Mouse (Mus musculus): ENCODE data around the gene Kri1. TPM values are rescaled to one million over a fixed set of nuclear protein-coding genes. Genes with fewer than 3 reads are reported as not detected.

Kri1 gene
- 7.6 and 10.7 TPM in 2 replicates for polyA plus RNA-seq (2015; fragmentation: Nextera tagmentation; extraction: Ambion mirVana)

DNA sequence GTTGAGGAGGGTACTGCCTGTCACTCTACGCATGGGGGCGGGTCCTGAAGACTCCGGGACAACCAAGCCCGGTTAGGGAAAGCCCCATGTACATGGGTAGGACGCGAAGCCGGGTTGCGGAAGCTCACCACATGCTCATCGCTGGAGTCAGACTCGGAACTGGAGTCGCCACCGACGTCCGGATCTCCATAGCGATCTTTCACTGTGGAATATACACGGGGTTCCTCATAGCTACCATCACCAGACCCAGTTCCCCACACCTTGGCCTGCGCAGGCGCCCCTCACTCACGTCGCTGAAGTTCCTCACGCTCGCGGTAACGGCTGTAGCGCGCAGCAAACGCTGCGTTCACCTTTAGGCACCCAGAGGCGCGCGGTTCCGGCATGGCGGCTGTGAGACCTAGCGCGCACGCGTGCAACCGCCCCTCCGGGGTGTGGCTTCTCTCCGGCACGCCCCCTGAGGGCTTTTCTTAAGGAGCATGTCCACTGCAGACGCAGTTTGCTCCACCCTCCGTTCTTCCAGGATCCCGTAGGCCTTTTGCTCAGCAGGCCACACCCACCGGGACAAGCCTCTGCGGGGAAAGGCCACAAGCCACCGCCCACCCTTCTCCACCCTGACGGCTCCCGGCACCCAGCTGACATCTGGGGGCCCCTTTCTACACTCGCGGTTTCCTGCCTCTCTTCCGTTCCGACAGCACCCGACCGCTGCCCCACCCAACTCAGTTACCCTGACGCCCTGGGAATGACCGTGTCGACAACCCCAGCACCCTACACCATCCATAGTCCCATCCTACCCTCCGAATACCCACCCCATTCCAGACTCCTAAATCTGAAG is at the start of gene Kri1:
Gene Kri1 (minus strand): TSS at position 399 of the 832 bp plus-strand sequence.

GRCm38 (mm10) chr9:21320619-21321512 is 33.1 kb upstream of the Kri1 start, which contains the start of gene Slc44a2:
Slc44a2 (plus strand) TSS chr9:21320698.

GRCm38 (mm10) chr9:21312134-21312533 is 24.4 kb upstream of the Kri1 start, which contains the start of gene Ap1m2:
Ap1m2 (minus strand) TSS chr9:21312337.

DNA sequence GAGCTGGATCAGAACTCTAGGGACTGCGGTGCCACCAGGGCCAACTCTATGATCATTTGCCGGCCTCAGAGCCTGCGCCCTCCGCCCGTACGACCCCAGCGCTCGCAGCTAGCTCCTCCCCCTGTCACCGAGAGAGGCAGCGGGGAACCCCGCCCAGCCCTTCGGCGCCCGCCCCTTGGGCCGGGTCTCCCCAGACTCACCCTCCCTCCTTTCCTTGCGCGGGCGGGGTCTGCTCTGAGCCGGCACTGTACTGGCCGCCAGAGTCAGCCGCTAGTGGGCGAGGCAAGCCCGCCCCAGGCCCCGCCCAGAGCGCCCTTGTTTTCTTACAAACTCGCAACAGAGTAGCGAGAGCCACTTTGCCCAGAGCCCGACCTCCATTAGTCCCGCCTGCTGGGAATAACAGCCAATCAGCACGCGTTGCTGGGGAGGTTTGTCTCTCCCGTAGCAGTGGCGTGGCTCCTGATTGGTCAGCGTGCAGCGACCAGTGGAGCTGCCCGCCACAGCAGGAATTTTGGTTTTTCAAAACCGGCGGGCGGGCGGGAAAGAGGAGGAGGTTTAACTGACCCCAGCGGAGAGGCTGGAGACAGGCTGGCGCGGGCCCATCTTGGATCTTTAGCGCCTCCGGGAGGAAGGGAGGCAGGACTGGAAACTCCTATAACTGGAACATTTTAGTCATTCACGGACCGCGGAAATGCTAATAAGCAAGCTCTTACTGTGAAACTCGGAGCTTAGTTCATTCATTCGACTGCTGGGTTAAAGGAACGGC is 3.4 kb upstream of the Kri1 start, which contains the start of gene Cdkn2d:
Gene Cdkn2d (minus strand): TSS at position 386 of the 766 bp plus-strand sequence.

GRCm38 (mm10) chr9:21265000-21265561 is 22.7 kb downstream of the Kri1 start, which contains the start of gene Atg4d:
Atg4d (plus strand) TSS chr9:21265293.

GRCm38 (mm10) chr9:21248326-21248725 is 39.4 kb downstream of the Kri1 start, which contains the start of gene S1pr5:
S1pr5 (minus strand) TSS chr9:21248443.

DNA sequence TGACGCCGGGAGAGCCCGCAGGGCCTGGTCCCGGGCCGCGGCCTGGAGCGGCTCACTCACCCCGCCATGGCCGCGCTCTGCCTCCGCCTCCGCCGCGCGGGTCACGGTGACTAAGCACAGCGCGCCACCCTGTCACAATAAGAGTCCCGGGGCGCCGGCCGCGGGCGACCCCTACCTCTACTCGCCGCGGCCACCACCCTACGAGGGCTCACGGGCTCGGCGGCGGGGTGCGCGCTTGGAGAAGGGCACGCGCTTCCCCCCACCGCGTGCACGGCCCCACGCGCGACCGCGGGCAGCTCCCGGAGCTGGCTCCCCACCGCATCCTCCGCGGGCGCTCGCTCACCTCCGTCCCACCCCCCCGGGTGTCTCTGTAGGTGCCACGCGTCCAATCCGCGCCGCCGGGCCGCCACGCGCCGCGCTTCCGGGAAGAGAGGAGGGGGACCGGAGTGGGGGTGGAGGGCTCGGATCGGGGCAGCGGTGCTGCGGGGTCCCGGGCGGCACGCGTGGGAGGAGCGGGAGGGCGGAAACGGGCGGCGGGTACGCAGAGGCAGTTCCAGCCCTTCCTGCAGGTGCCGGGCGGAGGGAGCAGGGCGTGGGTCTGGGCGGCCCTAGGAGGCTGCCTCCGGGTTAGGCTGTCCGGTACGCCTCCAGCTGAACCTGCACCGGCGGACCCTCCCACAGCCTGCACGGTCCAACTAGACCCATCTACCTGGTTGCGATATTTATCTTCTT is 48.9 kb downstream of the Kri1 start, which contains the start of gene Keap1:
Gene Keap1 (minus strand): TSS at position 629 of the 732 bp plus-strand sequence.

Other genes with a start within 250 kb of the Kri1 start
- 0.48 TPM in 1 of 2 replicates, not detected in the other for gene Zglp1, start 220.9 kb downstream of the Kri1 start, polyA plus RNA-seq (2015; fragmentation: Nextera tagmentation; extraction: Ambion mirVana)
- gene Gm49373, start 214.9 kb downstream of the Kri1 start, polyA plus RNA-seq (2015; fragmentation: Nextera tagmentation; extraction: Ambion mirVana): 0.19 and 0.25 TPM in 2 replicates
- gene Fdx1l, start 214.4 kb downstream of the Kri1 start, polyA plus RNA-seq (2015; fragmentation: Nextera tagmentation; extraction: Ambion mirVana): 60.5 and 68.4 TPM in 2 replicates
- gene Gm38431, start 196.0 kb downstream of the Kri1 start, polyA plus RNA-seq (2015; fragmentation: Nextera tagmentation; extraction: Ambion mirVana): 0.91 and 1.2 TPM in 2 replicates
- 25.9 and 31.4 TPM in 2 replicates for gene Raver1, start 196.0 kb downstream of the Kri1 start, polyA plus RNA-seq (2015; fragmentation: Nextera tagmentation; extraction: Ambion mirVana)
- gene Tyk2, start 156.7 kb downstream of the Kri1 start, polyA plus RNA-seq (2015; fragmentation: Nextera tagmentation; extraction: Ambion mirVana): 5.3 and 10.8 TPM in 2 replicates
- 163 and 197 TPM in 2 replicates for gene Cdc37, start 138.0 kb downstream of the Kri1 start, polyA plus RNA-seq (2015; fragmentation: Nextera tagmentation; extraction: Ambion mirVana)
- 3.1 and 5.1 TPM in 2 replicates for gene Pde4a, start 122.3 kb downstream of the Kri1 start, polyA plus RNA-seq (2015; fragmentation: Nextera tagmentation; extraction: Ambion mirVana)
- gene Keap1, start 48.6 kb downstream of the Kri1 start, polyA plus RNA-seq (2015; fragmentation: Nextera tagmentation; extraction: Ambion mirVana): 42.4 and 49.5 TPM in 2 replicates
- 0.08 TPM in 2 replicates for gene S1pr5, start 39.5 kb downstream of the Kri1 start, polyA plus RNA-seq (2015; fragmentation: Nextera tagmentation; extraction: Ambion mirVana)
- 20.2 and 26.7 TPM in 2 replicates for gene Atg4d, start 22.7 kb downstream of the Kri1 start, polyA plus RNA-seq (2015; fragmentation: Nextera tagmentation; extraction: Ambion mirVana)
- gene Cdkn2d, start 3.4 kb upstream of the Kri1 start, polyA plus RNA-seq (2015; fragmentation: Nextera tagmentation; extraction: Ambion mirVana): 43.7 and 55.9 TPM in 2 replicates
- gene Ap1m2, start 24.4 kb upstream of the Kri1 start, polyA plus RNA-seq (2015; fragmentation: Nextera tagmentation; extraction: Ambion mirVana): 0.55 and 0.95 TPM in 2 replicates
- 51.3 and 55.7 TPM in 2 replicates for gene Slc44a2, start 32.7 kb upstream of the Kri1 start, polyA plus RNA-seq (2015; fragmentation: Nextera tagmentation; extraction: Ambion mirVana)
- gene Ilf3, start 79.9 kb upstream of the Kri1 start, polyA plus RNA-seq (2015; fragmentation: Nextera tagmentation; extraction: Ambion mirVana): 60.5 and 74.0 TPM in 2 replicates
- gene Qtrt1, start 123.9 kb upstream of the Kri1 start, polyA plus RNA-seq (2015; fragmentation: Nextera tagmentation; extraction: Ambion mirVana): 33.4 and 34.4 TPM in 2 replicates
- gene Dnm2, start 136.9 kb upstream of the Kri1 start, polyA plus RNA-seq (2015; fragmentation: Nextera tagmentation; extraction: Ambion mirVana): 42.9 and 74.7 TPM in 2 replicates
- gene Tmed1, start 222.3 kb upstream of the Kri1 start, polyA plus RNA-seq (2015; fragmentation: Nextera tagmentation; extraction: Ambion mirVana): 80.4 and 83.2 TPM in 2 replicates
- 4.2 and 5.2 TPM in 2 replicates for gene AB124611, start 238.2 kb upstream of the Kri1 start, polyA plus RNA-seq (2015; fragmentation: Nextera tagmentation; extraction: Ambion mirVana)

All from adrenal gland, postnatal 0 days (tissue).